Mouse (Mus musculus): ENCODE data around the gene Itgb2l. TPM values are rescaled to one million over a fixed set of nuclear protein-coding genes. Genes with fewer than 3 reads are reported as not detected.

The Itgb2l gene
- polyA plus RNA-seq, 2 experiments = 1.1 to 1.9 TPM

DNA sequence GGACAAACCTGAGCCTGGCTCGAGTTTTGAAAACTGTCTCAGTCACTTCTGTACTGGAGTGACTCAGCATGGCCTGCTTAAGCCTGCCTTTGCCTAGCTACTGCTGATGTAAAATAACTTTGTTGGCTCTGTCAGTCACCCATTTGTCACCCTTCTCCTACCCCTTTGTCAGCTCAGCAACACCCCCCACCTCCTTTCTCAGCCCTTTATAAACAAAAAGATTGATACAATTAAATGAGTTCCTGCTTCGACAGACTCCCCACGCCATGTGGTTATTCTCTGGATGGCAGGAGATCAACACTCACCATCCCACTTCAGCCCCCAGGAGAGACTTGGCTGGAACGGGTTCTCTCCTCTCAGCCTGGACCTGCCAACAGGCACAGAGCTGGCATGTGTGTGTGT, 35.4 kb downstream of the Itgb2l start:
- Histone ChIP-seq H3K9me3 (ENCODE audit: control insufficient read depth, low read length) (no peaks in the 10 kb centered on the region), H3K27ac (no peak overlapping the region), H3K4me2 (ENCODE audit: low read depth) (no peak overlapping the region), H3K27me3 (ENCODE audit: control insufficient read depth, insufficient read depth, low read length) (no peaks in the 10 kb centered on the region), H3K36me3 (replicated peaks; ENCODE audit: control insufficient read depth, insufficient read depth, low read depth) (no peaks in the 10 kb centered on the region), H3K4me3 (ENCODE audit: insufficient read depth in 1 of 2, low read depth in 2 of 2, low read length in 2 of 2) (no peak overlapping the region), H3K4me1 (replicated peaks; ENCODE audit: control insufficient read depth in 2 of 2, insufficient read depth in 2 of 2, low read length in 1 of 2) (no peaks in the 10 kb centered on the region), H3K9ac (replicated peaks) (no peak overlapping the region)
- TF ChIP-seq CTCF (IDR thresholded peaks at IDR 0.05; ENCODE audit: low read depth) (no peak), EP300 (IDR thresholded peaks at IDR 0.05; ENCODE audit: low read depth) (no peak)
- ATAC-seq (ENCODE audit: insufficient read depth) (no peak), DNase-seq (ENCODE audit: low read depth in 3 of 3, low spot score in 3 of 3) (no peak)
- WGBS (ENCODE audit: insufficient replicate concordance) = 33% methylated on average over 4 of the region's 4 CpGs

DNA sequence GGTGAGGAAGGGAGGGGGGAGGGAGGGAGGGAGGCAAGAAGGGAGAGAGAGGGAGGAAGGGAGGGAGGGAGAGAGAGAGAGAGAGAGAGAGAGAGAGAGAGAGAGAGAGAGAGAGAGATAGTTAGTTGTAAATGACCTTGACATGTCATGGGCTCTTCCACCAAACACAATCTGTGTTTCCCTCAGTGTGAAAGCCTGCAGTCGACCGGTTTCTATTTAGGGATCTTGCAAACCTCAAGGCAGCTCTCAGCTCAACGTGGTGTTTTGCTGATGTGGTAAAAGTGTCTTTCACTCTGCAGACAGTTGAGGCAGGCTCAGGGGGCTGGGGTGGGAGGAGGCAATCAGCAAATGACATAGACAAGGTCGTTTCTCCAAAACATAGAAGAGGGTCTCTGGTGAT, 37.1 kb downstream of the Itgb2l start:
- no peak for DNase-seq (ENCODE audit: low read depth in 3 of 3, low spot score in 3 of 3)
- WGBS (ENCODE audit: insufficient replicate concordance) = 28% methylated on average over 4 of the region's 4 CpGs
- H3K9ac ChIP-seq (replicated peaks) = no peak overlapping the region
- H3K4me1 ChIP-seq (replicated peaks; ENCODE audit: control insufficient read depth in 2 of 2, insufficient read depth in 2 of 2, low read length in 1 of 2) = no peaks in the 10 kb centered on the region
- no peaks in the 10 kb centered on the region for H3K36me3 ChIP-seq (replicated peaks; ENCODE audit: control insufficient read depth, insufficient read depth, low read depth)
- H3K4me2 ChIP-seq (ENCODE audit: low read depth) = no peak overlapping the region
- no peak overlapping the region for H3K27ac ChIP-seq
- no peaks in the 10 kb centered on the region for H3K27me3 ChIP-seq (ENCODE audit: control insufficient read depth, insufficient read depth, low read length)
- no peak for TF ChIP-seq CTCF (IDR thresholded peaks at IDR 0.05; ENCODE audit: low read depth)
- TF ChIP-seq EP300 (IDR thresholded peaks at IDR 0.05; ENCODE audit: low read depth) = no peak
- H3K9me3 ChIP-seq (ENCODE audit: control insufficient read depth, low read length) = no peaks in the 10 kb centered on the region
- no peak for ATAC-seq (ENCODE audit: insufficient read depth)
- no peak overlapping the region for H3K4me3 ChIP-seq (ENCODE audit: insufficient read depth in 1 of 2, low read depth in 2 of 2, low read length in 2 of 2)

DNA sequence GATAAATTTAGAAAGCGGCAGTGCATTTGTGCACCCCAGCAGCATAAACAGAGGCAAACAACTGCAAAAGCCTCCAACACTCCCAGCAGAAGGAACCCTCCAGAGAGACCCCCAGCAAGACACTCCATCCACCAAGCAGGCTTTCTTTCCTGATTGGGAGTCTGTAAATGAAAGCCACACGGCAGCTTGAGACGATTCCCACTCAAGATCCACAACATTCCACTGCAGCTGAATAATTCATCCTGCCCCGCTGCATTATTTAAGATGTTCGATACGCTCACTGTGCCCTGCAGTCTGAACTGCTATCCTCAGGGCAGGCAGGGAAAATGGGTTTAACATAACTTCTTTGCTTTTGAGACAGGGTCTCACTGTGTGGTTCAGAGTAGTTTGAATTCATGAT, 41.1 kb downstream of the Itgb2l start:
- 72% methylated on average over 6 of the region's 6 CpGs for WGBS (ENCODE audit: insufficient replicate concordance)
- no peak for TF ChIP-seq EP300 (IDR thresholded peaks at IDR 0.05; ENCODE audit: low read depth)
- TF ChIP-seq CTCF (IDR thresholded peaks at IDR 0.05; ENCODE audit: low read depth) = no peak
- ATAC-seq (ENCODE audit: insufficient read depth) = no peak
- Histone ChIP-seq H3K4me2 (ENCODE audit: low read depth) (no peak overlapping the region), H3K36me3 (replicated peaks; ENCODE audit: control insufficient read depth, insufficient read depth, low read depth) (no peaks in the 10 kb centered on the region), H3K4me1 (replicated peaks; ENCODE audit: control insufficient read depth in 2 of 2, insufficient read depth in 2 of 2, low read length in 1 of 2) (no peaks in the 10 kb centered on the region), H3K27ac (no peak overlapping the region), H3K9ac (replicated peaks) (no peak overlapping the region), H3K4me3 (ENCODE audit: insufficient read depth in 1 of 2, low read depth in 2 of 2, low read length in 2 of 2) (no peak overlapping the region), H3K27me3 (ENCODE audit: control insufficient read depth, insufficient read depth, low read length) (no peaks in the 10 kb centered on the region), H3K9me3 (ENCODE audit: control insufficient read depth, low read length) (no peaks in the 10 kb centered on the region)
- DNase-seq (ENCODE audit: low read depth in 3 of 3, low spot score in 3 of 3) = no peak

DNA sequence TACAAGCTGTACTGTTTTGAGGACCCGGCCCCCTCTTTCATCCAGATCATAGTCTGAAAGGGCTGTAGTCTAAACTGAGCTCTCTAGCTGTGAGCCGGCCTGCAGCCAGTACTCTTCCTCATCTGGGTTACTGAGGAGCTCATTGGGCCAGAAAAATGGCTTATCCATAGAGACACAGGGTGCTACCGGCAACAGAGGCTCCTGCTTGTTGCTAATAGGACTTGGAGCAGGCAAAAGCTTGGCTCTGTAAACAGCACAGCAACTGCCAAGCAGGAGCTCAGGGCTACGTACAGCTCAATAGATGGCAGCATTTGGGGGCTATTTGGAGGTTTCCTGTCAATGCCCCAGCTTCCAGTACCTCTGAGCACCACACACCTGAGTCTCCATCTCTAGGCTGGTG, 43.4 kb downstream of the Itgb2l start:
- WGBS (ENCODE audit: insufficient replicate concordance) = 45% methylated on average over 4 of the region's 4 CpGs
- H3K4me3 ChIP-seq (ENCODE audit: insufficient read depth in 1 of 2, low read depth in 2 of 2, low read length in 2 of 2) = no peak overlapping the region
- DNase-seq (ENCODE audit: low read depth in 3 of 3, low spot score in 3 of 3) (no peak), ATAC-seq (ENCODE audit: insufficient read depth) (no peak)
- H3K4me2 ChIP-seq (ENCODE audit: low read depth) = no peak overlapping the region
- no peaks in the 10 kb centered on the region for H3K4me1 ChIP-seq (replicated peaks; ENCODE audit: control insufficient read depth in 2 of 2, insufficient read depth in 2 of 2, low read length in 1 of 2)
- H3K27me3 ChIP-seq (ENCODE audit: control insufficient read depth, insufficient read depth, low read length) = no peaks in the 10 kb centered on the region
- no peak overlapping the region for H3K9ac ChIP-seq (replicated peaks)
- H3K36me3 ChIP-seq (replicated peaks; ENCODE audit: control insufficient read depth, insufficient read depth, low read depth) = no peaks in the 10 kb centered on the region
- TF ChIP-seq CTCF (IDR thresholded peaks at IDR 0.05; ENCODE audit: low read depth) (no peak), EP300 (IDR thresholded peaks at IDR 0.05; ENCODE audit: low read depth) (no peak)
- no peaks in the 10 kb centered on the region for H3K9me3 ChIP-seq (ENCODE audit: control insufficient read depth, low read length)
- no peak overlapping the region for H3K27ac ChIP-seq

DNA sequence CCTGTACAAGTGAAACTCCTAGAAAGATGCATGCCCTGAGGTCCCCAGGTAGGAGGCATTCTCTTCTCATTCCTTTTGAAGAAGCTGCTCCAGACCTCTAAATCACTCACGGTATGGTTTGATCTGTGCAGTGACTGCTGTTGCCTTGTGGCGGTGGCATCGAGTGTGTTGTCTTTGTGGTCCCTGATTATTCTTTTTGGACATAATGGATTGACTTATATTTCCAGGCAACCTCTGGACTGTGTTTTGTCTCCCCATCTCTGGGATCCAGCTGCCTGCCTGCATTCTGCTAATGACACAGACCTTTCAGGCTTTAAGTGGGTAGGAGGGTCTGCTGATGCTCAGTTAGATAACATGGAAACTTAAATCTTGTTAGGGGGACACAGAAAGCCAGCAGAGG, 44.6 kb downstream of the Itgb2l start:
- WGBS (ENCODE audit: insufficient replicate concordance) = 79% methylated on average over 3 of the region's 3 CpGs
- TF ChIP-seq EP300 (IDR thresholded peaks at IDR 0.05; ENCODE audit: low read depth) (no peak), CTCF (IDR thresholded peaks at IDR 0.05; ENCODE audit: low read depth) (no peak)
- no peaks in the 10 kb centered on the region for H3K36me3 ChIP-seq (replicated peaks; ENCODE audit: control insufficient read depth, insufficient read depth, low read depth)

More for the DNA sequence above, 44.6 kb downstream of the Itgb2l start:
- no peak overlapping the region for H3K4me2 ChIP-seq (ENCODE audit: low read depth)
- no peak overlapping the region for H3K27ac ChIP-seq
- no peaks in the 10 kb centered on the region for H3K9me3 ChIP-seq (ENCODE audit: control insufficient read depth, low read length)
- no peak for DNase-seq (ENCODE audit: low read depth in 3 of 3, low spot score in 3 of 3)
- no peak overlapping the region for H3K4me3 ChIP-seq (ENCODE audit: insufficient read depth in 1 of 2, low read depth in 2 of 2, low read length in 2 of 2)
- no peak overlapping the region for H3K9ac ChIP-seq (replicated peaks)
- ATAC-seq (ENCODE audit: insufficient read depth) = no peak
- H3K4me1 ChIP-seq (replicated peaks; ENCODE audit: control insufficient read depth in 2 of 2, insufficient read depth in 2 of 2, low read length in 1 of 2) = no peaks in the 10 kb centered on the region
- H3K27me3 ChIP-seq (ENCODE audit: control insufficient read depth, insufficient read depth, low read length) = no peaks in the 10 kb centered on the region
